Mouse (Mus musculus) spleen, postnatal 10 days (tissue): ENCODE results near the gene Sstr3.

Source experiments
- DNase-seq, 2 experiments: peaks; one replicate each; pipeline ENCODE4 v3.0.0; 2021 to 2022; ENCODE audit warnings: low spot score in 2 of 2

The Sstr3 gene

GRCm38 (mm10) chr15:78530671-78531450 lies 13.6 kb downstream of the Sstr3 start, which contains the start of gene C1qtnf6:
TSS of gene C1qtnf6 (minus strand) at chr15:78531416.
- no peak for DNase-seq

- DNase-seq: no peak
Observed at GRCm38 (mm10) chr15:78530141-78530540, 14.3 kb downstream of the Sstr3 start.

GRCm38 (mm10) chr15:78529428-78529990 lies 15.0 kb downstream of the Sstr3 start:
- no peak for DNase-seq

GRCm38 (mm10) chr15:78528726-78529411 lies 15.6 kb downstream of the Sstr3 start:
- no peak for DNase-seq

DNA sequence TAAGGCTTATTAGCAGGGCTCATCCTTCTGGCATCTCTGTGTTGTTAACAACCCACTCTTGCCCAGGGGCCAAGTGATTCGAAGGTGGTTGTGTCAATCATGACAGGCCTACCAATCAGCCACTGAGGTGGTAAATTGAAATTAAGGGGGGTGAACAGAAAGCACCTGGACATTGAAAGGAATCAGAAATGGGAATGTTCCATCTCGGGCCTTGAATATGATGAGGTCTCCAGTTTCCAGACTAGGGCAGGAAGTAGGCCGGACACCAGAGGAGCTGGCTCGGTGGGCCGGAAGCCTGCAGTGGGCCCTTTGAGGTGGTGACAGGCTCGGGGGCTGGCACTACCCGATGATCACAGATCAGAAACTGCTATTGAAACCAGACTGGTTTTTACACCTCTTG lies 16.5 kb downstream of the Sstr3 start:
- DNase-seq: no peak

GRCm38 (mm10) chr15:78524163-78524562 lies 20.3 kb downstream of the Sstr3 start:
- no peak for DNase-seq

- no peak for DNase-seq
Observed at GRCm38 (mm10) chr15:78521892-78522291, 22.6 kb downstream of the Sstr3 start.

DNA sequence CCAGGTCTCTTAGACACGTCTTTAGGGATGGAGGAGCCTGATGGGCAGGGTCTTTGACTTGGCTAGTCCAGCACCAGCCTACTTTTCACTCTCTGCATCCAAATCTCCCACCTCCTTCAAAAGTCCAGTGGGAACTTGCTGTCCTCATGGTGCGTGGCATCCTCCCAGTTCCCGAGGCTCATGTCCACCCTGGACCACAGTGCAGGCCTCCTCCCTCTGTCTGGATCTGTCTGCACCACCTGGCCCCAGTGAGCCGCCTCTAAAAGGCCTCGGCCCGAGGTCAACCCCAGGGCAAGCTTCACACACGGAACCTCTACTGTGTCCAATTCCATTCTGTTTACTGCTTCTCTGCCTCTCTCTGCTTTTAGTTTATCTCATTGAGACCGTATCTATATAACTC lies 23.2 kb downstream of the Sstr3 start:
- no peak for DNase-seq

DNA sequence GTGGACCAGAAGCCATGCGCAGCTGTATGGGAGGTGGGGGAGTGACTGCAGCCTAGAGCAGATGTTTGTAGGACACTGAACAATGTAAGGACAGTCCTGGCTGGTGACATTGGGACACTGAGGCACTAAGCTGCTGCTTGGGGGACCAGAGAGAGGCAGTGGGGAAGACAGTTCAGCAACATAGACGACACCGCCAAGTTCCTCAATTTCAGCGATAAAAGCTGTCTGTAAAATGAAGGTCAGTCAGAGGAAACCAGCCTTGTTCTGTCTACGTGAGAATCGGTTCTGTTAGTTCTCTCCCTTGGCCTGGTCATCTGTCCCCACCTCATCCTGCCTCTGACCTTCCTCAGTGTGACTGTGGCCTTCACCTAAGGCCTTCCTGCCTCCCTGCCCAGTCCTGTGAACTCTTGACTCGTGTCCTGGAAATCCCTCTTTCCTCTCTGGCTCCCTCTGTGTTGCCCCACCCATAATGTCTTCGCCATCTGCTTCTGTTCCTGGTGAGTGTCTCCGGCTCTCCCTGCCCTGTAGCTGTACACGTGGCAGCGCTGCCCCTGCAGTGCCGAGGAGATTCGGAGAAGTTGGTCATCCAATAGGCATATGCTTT lies 24.3 kb downstream of the Sstr3 start:
- DNase-seq: no peak

GRCm38 (mm10) chr15:78518221-78518620 lies 26.3 kb downstream of the Sstr3 start:
- DNase-seq: peak in 1 of 2 experiments; percentile 28

GRCm38 (mm10) chr15:78515759-78516158 lies 28.7 kb downstream of the Sstr3 start:
- no peak for DNase-seq

GRCm38 (mm10) chr15:78514393-78515146 lies 29.9 kb downstream of the Sstr3 start:
- peak; percentile 69 to 80 for DNase-seq

DNA sequence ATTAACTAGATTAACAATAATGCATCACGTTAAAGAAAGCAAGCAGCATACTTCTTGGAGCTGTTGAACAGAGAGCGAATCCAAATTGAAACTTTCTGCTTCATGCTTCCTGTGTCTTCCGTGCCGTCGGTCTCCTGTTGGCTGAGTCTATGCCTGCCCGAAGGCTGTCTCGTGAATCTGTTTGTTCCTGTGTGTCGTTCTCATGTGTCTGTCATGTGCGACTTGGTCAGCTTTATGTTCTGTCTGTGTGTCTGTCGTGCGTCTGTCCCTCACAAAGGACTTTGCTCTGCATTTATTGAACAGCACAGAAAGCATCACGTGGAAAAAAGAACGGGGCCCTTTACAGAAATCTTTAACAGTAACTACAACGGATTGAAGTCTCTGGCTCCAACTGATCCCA lies 31.5 kb downstream of the Sstr3 start:
- no peak for DNase-seq

DNA sequence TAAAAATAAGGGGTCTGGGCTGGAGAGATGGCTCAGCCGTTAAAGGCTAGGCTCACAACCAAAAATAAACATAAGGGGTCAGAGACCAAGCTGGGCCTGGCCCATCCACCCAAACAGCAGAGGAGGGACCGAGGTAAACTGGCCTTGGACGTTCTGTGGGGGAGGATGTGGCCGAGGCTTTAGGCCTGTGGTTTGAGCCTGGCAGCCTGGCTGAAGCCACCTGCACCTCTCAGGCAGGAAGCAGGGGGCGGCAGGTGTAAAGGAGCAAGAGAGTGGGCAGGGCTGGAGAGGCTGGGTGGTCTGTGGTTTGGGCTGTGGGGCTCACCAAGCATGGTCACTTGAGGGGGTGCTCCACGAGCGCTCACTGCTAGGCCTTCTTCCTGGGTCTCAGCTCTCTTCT lies 32.5 kb downstream of the Sstr3 start:
- no peak for DNase-seq

GRCm38 (mm10) chr15:78510736-78511135 lies 33.7 kb downstream of the Sstr3 start:
- DNase-seq: no peak

GRCm38 (mm10) chr15:78510121-78510576 lies 34.3 kb downstream of the Sstr3 start:
- DNase-seq: peak in 1 of 2 experiments; percentile 26

DNA sequence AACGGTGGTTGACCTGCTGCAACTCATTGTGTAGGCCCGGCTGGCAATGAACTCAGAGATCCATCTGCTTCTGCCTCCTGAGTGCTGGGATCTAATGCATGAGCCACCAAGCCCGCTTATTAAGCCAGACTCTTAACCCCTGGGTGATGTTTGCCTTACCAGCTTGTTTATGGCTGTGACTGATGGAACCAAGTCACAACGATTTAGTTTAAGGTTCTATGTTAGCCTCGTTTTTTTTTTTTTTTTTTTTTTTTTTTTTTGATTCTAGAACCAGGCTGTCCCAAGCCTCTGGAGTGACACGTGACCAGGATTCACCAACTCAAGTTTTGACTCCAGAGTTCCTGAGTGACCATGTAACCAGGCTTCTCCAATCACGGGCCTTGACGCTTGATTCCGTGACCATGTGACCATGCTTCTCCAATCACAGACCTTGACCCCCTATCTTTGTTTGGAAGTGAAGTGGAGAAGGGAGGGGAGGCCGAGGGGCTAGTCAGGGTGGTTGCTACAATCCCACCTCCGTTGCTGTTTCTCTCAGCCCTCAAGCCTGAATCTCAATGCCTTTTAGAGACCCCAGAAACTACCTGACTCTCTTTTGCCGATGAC lies 35.1 kb downstream of the Sstr3 start:
- DNase-seq: no peak

GRCm38 (mm10) chr15:78508443-78508842 lies 36.0 kb downstream of the Sstr3 start:
- no peak for DNase-seq

DNA sequence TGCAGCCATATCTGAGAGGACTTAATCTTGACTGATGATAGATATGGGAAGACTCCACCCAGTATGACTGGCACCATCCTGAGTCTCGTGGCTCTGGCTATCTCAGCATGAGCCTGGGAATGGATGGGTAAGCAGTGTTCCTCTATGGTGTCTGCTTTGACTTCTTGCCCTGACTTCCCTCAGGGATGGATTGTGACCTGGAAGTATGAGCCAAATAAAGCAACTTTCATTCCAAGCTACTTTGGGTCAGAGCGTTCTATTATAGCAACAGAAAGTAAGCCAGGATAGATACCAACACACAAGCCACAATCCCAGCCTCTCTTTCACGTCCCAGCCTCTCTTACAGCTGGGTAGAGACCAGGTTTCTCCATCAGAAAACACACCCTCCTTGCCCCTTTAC lies 38.9 kb downstream of the Sstr3 start:
- DNase-seq: no peak

DNA sequence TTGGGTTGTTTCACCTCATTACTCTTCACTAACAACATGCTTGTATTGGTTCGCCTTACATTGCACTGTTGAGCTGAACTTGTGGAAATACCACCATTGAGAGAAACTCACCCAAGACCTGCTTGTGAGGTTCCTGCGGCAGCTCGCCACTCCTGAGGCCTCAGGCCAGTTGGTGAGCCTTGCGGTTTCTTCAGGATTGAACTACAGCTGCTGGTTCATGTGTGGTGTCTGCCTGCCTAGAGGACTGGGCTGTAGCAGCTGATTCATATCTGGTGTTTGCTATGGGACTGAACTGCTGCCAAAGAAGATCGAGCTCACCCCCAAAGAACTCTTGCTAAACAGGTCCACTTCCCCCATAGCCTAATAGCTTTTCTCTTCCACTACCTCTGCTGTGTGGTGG lies 39.7 kb downstream of the Sstr3 start:
- no peak for DNase-seq

DNA sequence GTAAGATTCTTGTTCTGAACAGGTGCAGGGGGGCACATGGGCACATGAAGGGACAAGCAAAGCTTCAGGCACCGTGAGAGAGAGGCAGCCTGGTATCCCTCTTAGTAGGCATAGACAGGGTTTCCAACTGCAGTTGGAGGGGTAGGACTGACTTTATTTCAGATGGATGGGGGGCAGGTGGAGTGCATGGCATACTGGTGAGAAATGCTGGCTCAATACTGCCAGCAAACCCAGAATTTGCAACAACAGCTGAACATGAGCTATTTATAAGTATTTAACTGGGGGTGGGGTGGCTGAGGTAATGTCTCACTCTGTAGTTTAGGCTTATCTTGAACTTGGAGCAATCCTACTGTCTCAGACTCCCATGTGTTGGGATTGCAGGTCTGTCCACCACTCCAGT lies 40.5 kb downstream of the Sstr3 start:
- DNase-seq: no peak
